In the genomic region with DNA sequence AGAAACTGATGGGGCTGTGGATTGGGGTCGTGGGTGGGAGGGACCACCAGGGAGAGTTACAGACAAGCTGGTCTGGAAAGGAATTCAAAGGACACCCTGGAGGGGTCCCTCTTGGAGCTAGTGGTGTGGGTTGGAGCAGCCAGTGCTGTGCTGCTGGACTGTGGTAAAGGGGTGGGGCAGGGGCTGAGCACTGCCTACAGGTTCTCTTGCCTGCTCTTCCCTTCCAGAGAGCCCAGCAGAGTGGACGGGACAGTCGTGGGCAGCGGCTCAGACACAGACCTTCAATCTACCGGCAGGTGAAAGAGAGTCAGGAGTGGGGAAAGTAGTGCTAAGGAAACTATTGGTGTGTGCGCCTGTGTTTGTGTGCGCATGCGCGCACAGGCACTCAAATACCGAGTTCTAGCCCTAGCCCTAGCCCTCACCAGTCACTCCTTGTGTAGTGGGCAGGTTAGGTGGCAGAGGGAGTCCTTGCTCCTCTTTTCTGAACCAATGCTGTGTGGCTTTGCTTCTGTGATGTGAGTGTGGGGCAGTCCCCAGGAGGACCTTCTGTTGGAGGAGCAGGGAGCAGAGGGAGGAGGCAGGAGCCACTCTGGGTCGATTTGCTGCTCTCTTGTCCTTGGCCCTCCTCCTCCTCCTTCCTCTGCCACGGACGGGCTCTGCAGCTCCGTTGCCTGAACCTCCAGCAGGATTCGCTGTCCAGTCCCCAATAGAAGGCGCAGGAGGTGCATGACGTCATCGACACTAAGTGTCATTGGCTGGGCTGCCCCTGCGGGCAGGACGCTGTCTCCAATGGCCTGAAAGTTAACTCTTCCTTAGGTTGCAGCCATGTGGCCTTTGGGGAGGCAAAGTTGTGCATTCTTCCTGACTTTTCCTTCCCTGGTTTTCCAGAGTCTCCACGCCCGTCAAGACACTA, we compare ENCODE assay signal across 8 mouse cellular contexts. TPM values are rescaled to one million over a fixed set of nuclear protein-coding genes. Genes with fewer than 3 reads are reported as not detected.
DNase-seq lines count a peak whose midpoint lies in the region; ATAC-seq and TF ChIP-seq lines count a peak whose summit lies in the region.

No protein-coding gene starts in this region.

- H3K4me3 ChIP-seq in cortical plate, adult 2 months (ENCODE audit: insufficient read depth, low read length) = peak overlapping the region; percentile 35

- no peak for TF ChIP-seq CTCF in cortical plate, adult 2 months (IDR thresholded peaks at IDR 0.05; ENCODE audit: extremely low read depth, insufficient read depth, low read length)

- H3K4me1 ChIP-seq in cortical plate, adult 2 months (ENCODE audit: control insufficient read depth, insufficient read depth, low read length) = peaks cover 14% of the 10 kb centered on the region

- peak; percentile 91 for ATAC-seq in megakaryocyte progenitor cell, adult 5-6 weeks (replicated peaks; ENCODE audit: poor library complexity)

- H3K27ac ChIP-seq in cortical plate, adult 2 months (ENCODE audit: insufficient read depth, low read length) = peak overlapping the region; percentile 49; the same call in 1 of the 2 replicates

- TF ChIP-seq POLR2A in cortical plate, adult 2 months (IDR thresholded peaks at IDR 0.05; ENCODE audit: extremely low read depth, insufficient read depth, low read length) = peak; percentile 81; the same call in 1 of the 2 replicates

- DNase-seq in adrenal gland, adult (ENCODE audit: inconsistent age in 2 of 2, low spot score in 1 of 2) = peak; percentile 96 to 97
- DNase-seq in gastrocnemius, adult 8-10 months (ENCODE audit: low spot score in 2 of 2) = peak; percentile 83 to 91
- peak; percentile 93 for DNase-seq in hindlimb bud, embryonic 11.5 days (ENCODE audit: extremely low spot score, low read depth, low spot score)
- DNase-seq in left cerebral cortex, adult 9 months (ENCODE audit: low spot score in 2 of 2) = peak; percentile 86 to 91
- DNase-seq in right cerebral cortex, postnatal 14 days = peak; percentile 84
- peak; percentile 69 for DNase-seq in urinary bladder, postnatal 25 days (ENCODE audit: low spot score)

RNA-seq across cellular contexts. Expression of a gene that starts 3.5 kb away (rescaled TPM):
- polyA plus RNA-seq in cortical plate, adult 2 months (2012; rRNA removed) = 49.6 and 49.8 TPM in 2 replicates
- total RNA-seq in gastrocnemius, adult 8-10 months (2022) = 10 to 100 TPM in 2 of 4 experiments, 1 to 10 TPM in 2; 6.4 to 14.4 (median 10.1) TPM
- total RNA-seq in megakaryocyte progenitor cell, adult 5-6 weeks (2015) = not detected in 2 replicates
- total RNA-seq in megakaryocyte progenitor cell, adult 5-6 weeks (2017) = not detected in 2 replicates

RNA-seq across cellular contexts. Expression of a gene that starts 4.2 kb away (rescaled TPM):
- 8.2 and 8.4 TPM in 2 replicates for polyA plus RNA-seq in cortical plate, adult 2 months (2012; rRNA removed)
- total RNA-seq in gastrocnemius, adult 8-10 months (2022) = under 1 TPM in 2 of 4 experiments, not detected in 2; 0.29 to 0.51 TPM
- 0.47 TPM in 1 of 2 replicates, not detected in the other for total RNA-seq in megakaryocyte progenitor cell, adult 5-6 weeks (2015)
- 0.17 TPM in 1 of 2 replicates, not detected in the other for total RNA-seq in megakaryocyte progenitor cell, adult 5-6 weeks (2017)

RNA-seq across cellular contexts. Expression of a gene that starts 30.7 kb away (rescaled TPM):
- polyA plus RNA-seq in cortical plate, adult 2 months (2012; rRNA removed) = 1.8 and 2.1 TPM in 2 replicates
- 10 to 100 TPM; 10.6 to 19.9 (median 11.2) TPM for total RNA-seq in gastrocnemius, adult 8-10 months (2022)
- total RNA-seq in megakaryocyte progenitor cell, adult 5-6 weeks (2015) = 3.7 and 4.9 TPM in 2 replicates
- 2.7 and 3.5 TPM in 2 replicates for total RNA-seq in megakaryocyte progenitor cell, adult 5-6 weeks (2017)

Comparison
In these comparisons a context has a peak if more than half of its experiments do, and no peak if none do; other contexts are left out.
1. Peak in every context shown above with its lines: DNase-seq, ATAC-seq, H3K4me3 ChIP-seq and H3K27ac ChIP-seq.
2. RNA of a gene that starts 3.5 kb away (total RNA-seq): 6.4 to 14.4 TPM in gastrocnemius, adult 8-10 months; not detected in megakaryocyte progenitor cell, adult 5-6 weeks; every median in the first group is over 4 times any median in the second.